Mouse (Mus musculus) macrophage (primary cell): ENCODE measurements around the gene Tssk2. TPM values are rescaled to one million over a fixed set of nuclear protein-coding genes. Genes with fewer than 3 reads are reported as not detected.

Source experiments
- H3K27ac ChIP-seq: fragments of 350-480 bp; formaldehyde crosslinking; 2 replicates; pipeline ENCODE4 v1.9.0; 2021
- H3K36me3 ChIP-seq: fragments of 350-480 bp; formaldehyde crosslinking; 2 replicates; pipeline ENCODE4 v1.9.0; 2021; ENCODE audit errors: inconsistent target
- H3K4me3 ChIP-seq: fragments of 350-480 bp; formaldehyde crosslinking; 2 replicates; pipeline ENCODE4 v1.9.0; 2021; ENCODE audit errors: inconsistent target
- H3K79me2 ChIP-seq: fragments of 350-480 bp; formaldehyde crosslinking; 2 replicates; pipeline ENCODE4 v1.9.0; 2021; ENCODE audit errors: inconsistent target
- WGBS: methylation state at CpG from one replicate; pipeline ENCODE4 v1.1.7; 2026; ENCODE audit warnings: inconsistent platforms; ENCODE audit not compliant: missing documents; 5-methylcytosine and 5-hydroxymethylcytosine counted together
- polyA plus RNA-seq: library from polyadenylated mRNA; stranded (reverse); fragments of 250-400 nt; gene quantifications from 3 replicates; pipeline ENCODE4 v1.2.4, GENCODE M21; 2018; ENCODE audit warnings: inconsistent platforms

The Tssk2 gene
- polyA plus RNA-seq, 1 experiment from 2014 or later = not detected

DNA sequence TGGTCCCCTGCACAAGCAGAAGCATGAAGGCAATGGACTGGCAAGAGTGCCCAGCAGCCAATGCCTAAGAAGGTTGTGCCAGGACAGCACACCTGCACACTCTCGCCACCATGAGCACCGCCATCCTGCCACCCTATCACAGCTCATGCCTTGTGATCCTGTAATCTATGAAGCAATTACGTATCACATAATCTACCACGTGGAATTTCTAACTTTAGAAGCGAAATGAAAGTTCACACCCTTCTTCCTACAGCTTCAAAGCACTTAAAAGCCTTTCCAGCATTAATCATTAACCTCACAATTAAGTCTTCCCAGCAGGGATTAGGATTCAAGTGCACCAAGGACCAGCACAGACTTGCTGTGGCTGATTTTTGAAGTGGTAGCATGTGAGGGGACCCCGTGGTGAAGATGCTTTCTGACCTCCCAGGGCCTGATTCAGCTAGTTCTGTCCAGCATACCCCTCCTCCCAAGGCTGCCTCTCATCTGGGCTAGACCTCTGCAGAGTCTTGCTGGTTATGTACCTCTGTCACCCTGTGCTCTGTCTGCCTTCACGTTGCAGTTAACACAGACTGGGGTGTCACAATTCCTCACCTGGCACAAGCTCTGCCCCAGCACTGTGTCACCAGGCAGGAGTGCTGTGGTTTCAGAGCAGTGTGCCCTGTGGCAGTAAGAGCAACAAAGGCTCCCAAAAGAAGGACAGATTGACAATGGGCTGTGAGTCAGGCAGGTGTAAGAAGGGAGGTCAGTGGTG, 46.8 kb downstream of the Tssk2 start:
- 83% methylated on average over 7 of the region's 7 CpGs for WGBS
- H3K79me2 ChIP-seq = no peaks in the 10 kb centered on the region
- no peak overlapping the region for H3K4me3 ChIP-seq
- no peak overlapping the region for H3K27ac ChIP-seq
- no peaks in the 10 kb centered on the region for H3K36me3 ChIP-seq

DNA sequence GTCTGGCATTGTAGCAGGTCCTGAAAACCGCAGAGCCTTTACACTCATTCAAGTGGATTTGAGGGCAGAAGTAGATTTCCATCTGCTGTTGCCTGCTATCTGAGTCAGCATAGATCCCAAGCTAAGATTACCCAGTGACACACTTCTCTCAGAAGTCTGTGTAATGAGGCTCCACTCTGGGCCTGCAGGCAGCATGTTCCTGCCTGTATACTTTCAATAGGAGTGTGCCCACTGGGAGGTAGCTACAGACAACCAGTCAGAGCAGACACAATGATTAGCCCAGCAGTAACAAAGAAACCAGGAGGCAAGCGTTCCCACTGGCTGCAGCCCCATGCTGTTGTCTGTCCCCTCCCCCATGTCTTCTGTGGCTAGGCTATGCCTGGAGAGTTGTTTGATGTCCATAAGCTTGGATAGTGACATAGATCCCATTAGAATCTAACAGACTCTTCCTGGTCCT, 51.0 kb downstream of the Tssk2 start:
- 57% methylated on average over 2 of the region's 2 CpGs for WGBS
- Histone ChIP-seq H3K4me3 (no peak overlapping the region), H3K79me2 (no peaks in the 10 kb centered on the region), H3K27ac (no peak overlapping the region), H3K36me3 (no peaks in the 10 kb centered on the region)

Other genes with a start within 250 kb of the Tssk2 start
- gene Med15, start 165.7 kb upstream of the Tssk2 start, polyA plus RNA-seq = 71.7 to 97.8 TPM (median 80.8 TPM) in 3 replicates
- 7.1 to 11.2 TPM (median 8.7 TPM) in 3 replicates for gene Klhl22, start 139.0 kb upstream of the Tssk2 start, polyA plus RNA-seq
- gene Scarf2, start 101.4 kb upstream of the Tssk2 start, polyA plus RNA-seq = 0.22 to 0.68 TPM (median 0.50 TPM) in 3 replicates
- not detected in 3 replicates for gene B830017H08Rik, start 65.5 kb upstream of the Tssk2 start, polyA plus RNA-seq
- gene Car15, start 60.3 kb upstream of the Tssk2 start, polyA plus RNA-seq = 0.40 to 0.70 TPM (median 0.54 TPM) in 3 replicates
- 0.07 TPM in 1 of 3 replicates, not detected in the others for gene Gm20518, start 7.0 kb upstream of the Tssk2 start, polyA plus RNA-seq
- gene Tssk1, start 4.4 kb upstream of the Tssk2 start, polyA plus RNA-seq = not detected in 3 replicates
- 13.7 to 28.0 TPM (median 27.2 TPM) in 3 replicates for gene Dgcr2, start 75 bp upstream of the Tssk2 start, polyA plus RNA-seq
- gene Ess2, start 12.7 kb downstream of the Tssk2 start, polyA plus RNA-seq = 10.8 to 12.0 TPM (median 11.9 TPM) in 3 replicates
- gene Gsc2, start 16.4 kb downstream of the Tssk2 start, polyA plus RNA-seq = not detected in 3 replicates
- gene Slc25a1, start 29.6 kb downstream of the Tssk2 start, polyA plus RNA-seq = 61.5 to 82.8 TPM (median 66.1 TPM) in 3 replicates
- not detected in 3 replicates for gene Vpreb2, start 81.8 kb downstream of the Tssk2 start, polyA plus RNA-seq
- 7.8 to 20.7 TPM (median 20.1 TPM) in 3 replicates for gene Dgcr6, start 154.2 kb downstream of the Tssk2 start, polyA plus RNA-seq
- gene Prodh, start 191.6 kb downstream of the Tssk2 start, polyA plus RNA-seq = 2.4 to 5.7 TPM (median 3.0 TPM) in 3 replicates
- gene Rtn4r, start 229.0 kb downstream of the Tssk2 start, polyA plus RNA-seq = not detected in 3 replicates